Mouse (Mus musculus) gastrocnemius, postnatal 14 days (tissue): Measurements from ENCODE around the gene Pla2g1b. TPM values are rescaled to one million over a fixed set of nuclear protein-coding genes. Genes with fewer than 3 reads are reported as not detected.

ENCODE experiments used
- DNase-seq: peaks from one replicate; pipeline ENCODE4 v3.0.0; 2021; ENCODE audit warnings: mixed read lengths
- intact Hi-C: fragments of 180-260 bp; cut with DNase I; formaldehyde crosslinking; loops from one replicate; pipeline ENCODE4 v1.15.1; 2025; ENCODE audit warnings: low total_unique reads
- long read RNA-seq, 2 experiments: library from polyadenylated mRNA; stranded (forward); transcript quantifications; one replicate each; pipeline ENCODE4 v2.0.0; 2021
- total RNA-seq, 2 experiments: library from RNA; stranded (reverse); gene quantifications; 2 replicates each; pipeline ENCODE4 v1.2.3; 2021

Pla2g1b gene
- not detected for total RNA-seq
- long read RNA-seq, experiment 1, result 0 reads
- long read RNA-seq, experiment 2, result 0 reads

- intact Hi-C loops, result no loop called here
- DNase-seq, result no peak
Observed at GRCm38 (mm10) chr5:115465642-115466420, at the start of gene Pla2g1b. Gene Pla2g1b, plus strand, starts transcription at chr5:115466262.

GRCm38 (mm10) chr5:115428831-115429358 is 37.2 kb upstream of the Pla2g1b start:
- intact Hi-C loops, result no loop called here

GRCm38 (mm10) chr5:115429359-115430186 is 36.5 kb upstream of the Pla2g1b start, which contains the start of gene Msi1:
Gene Msi1, plus strand, starts transcription at chr5:115429599.
- DNase-seq, result no peak
- intact Hi-C loops, result no loop called here

More at GRCm38 (mm10) chr5:115428831-115429358, 37.2 kb upstream of the Pla2g1b start:
- DNase-seq, result no peak

- intact Hi-C loops, result no loop called here
- DNase-seq, result no peak
Observed at GRCm38 (mm10) chr5:115430187-115430960, 35.7 kb upstream of the Pla2g1b start.

GRCm38 (mm10) chr5:115431061-115431897 is 34.8 kb upstream of the Pla2g1b start:
- DNase-seq, result no peak
- intact Hi-C loops, result no loop called here

GRCm38 (mm10) chr5:115431898-115432259 is 34.2 kb upstream of the Pla2g1b start:
- DNase-seq, result no peak
- intact Hi-C loops, result no loop called here

GRCm38 (mm10) chr5:115432395-115432794 is 33.7 kb upstream of the Pla2g1b start:
- intact Hi-C loops, result no loop called here

GRCm38 (mm10) chr5:115433191-115433590 is 32.9 kb upstream of the Pla2g1b start:
- DNase-seq, result no peak
- intact Hi-C loops, result no loop called here

More at GRCm38 (mm10) chr5:115432395-115432794, 33.7 kb upstream of the Pla2g1b start:
- DNase-seq, result no peak

GRCm38 (mm10) chr5:115434280-115434852 is 31.7 kb upstream of the Pla2g1b start:
- intact Hi-C loops, result no loop called here

GRCm38 (mm10) chr5:115434853-115435754 is 31.0 kb upstream of the Pla2g1b start:
- intact Hi-C loops, result no loop called here
- no peak for DNase-seq

More at GRCm38 (mm10) chr5:115434280-115434852, 31.7 kb upstream of the Pla2g1b start:
- no peak for DNase-seq

GRCm38 (mm10) chr5:115435755-115436379 is 30.2 kb upstream of the Pla2g1b start:
- intact Hi-C loops, result no loop called here
- DNase-seq, result no peak

- peak; percentile 54 for DNase-seq
- intact Hi-C loops, result no loop called here
Observed at GRCm38 (mm10) chr5:115436421-115437124, 29.5 kb upstream of the Pla2g1b start.

GRCm38 (mm10) chr5:115437242-115437944 is 28.7 kb upstream of the Pla2g1b start:
- DNase-seq, result no peak
- intact Hi-C loops, result no loop called here

GRCm38 (mm10) chr5:115437945-115438315 is 28.1 kb upstream of the Pla2g1b start:
- DNase-seq, result no peak
- intact Hi-C loops, result no loop called here

- DNase-seq, result no peak
- intact Hi-C loops, result no loop called here
Observed at GRCm38 (mm10) chr5:115438667-115439066, 27.4 kb upstream of the Pla2g1b start.
